Mouse (Mus musculus) kidney, postnatal 0 days (tissue): Measurements from ENCODE around the gene Nqo2. TPM values are rescaled to one million over a fixed set of nuclear protein-coding genes. Genes with fewer than 3 reads are reported as not detected.
A peak's percentile ranks its signal among the peaks of the same experiment; 100 is the strongest.

Source experiments
- ATAC-seq: fragments of 200-750 bp; cut with Nextera tagmentation; replicated peaks from 2 replicates; pipeline ENCODE4 v1.8.0; 2017; ENCODE audit warnings: low read depth, moderate number of reproducible peaks, moderate TSS enrichment, moderate library complexity; ENCODE audit not compliant: low FRiP score
- DNase-seq: peaks from one replicate; pipeline ENCODE4 v3.0.0-alpha.2; 2016; ENCODE audit warnings: low spot score
- H3K27ac ChIP-seq: fragments of 300-500 bp; sonication (generic); 2 replicates; pipeline ENCODE4 v1.5.1; 2014; ENCODE audit warnings: mild to moderate bottlenecking
- H3K27me3 ChIP-seq: fragments of 300-500 bp; sonication (generic); 2 replicates; pipeline ENCODE4 v1.6.1; 2014; ENCODE audit warnings: low read length, mixed read lengths; ENCODE audit not compliant: insufficient read depth
- H3K36me3 ChIP-seq: fragments of 300-500 bp; sonication (generic); 2 replicates; pipeline ENCODE4 v1.6.1; 2014; ENCODE audit warnings: low read length, mixed read lengths; ENCODE audit not compliant: insufficient read depth
- H3K4me1 ChIP-seq: fragments of 300-500 bp; sonication (generic); replicated peaks from 2 replicates; pipeline ENCODE4 v1.6.1; 2014; ENCODE audit warnings: antibody characterized with exemption, low read length, mixed read lengths; ENCODE audit not compliant: insufficient read depth
- H3K4me2 ChIP-seq: fragments of 300-500 bp; sonication (generic); 2 replicates; pipeline ENCODE4 v1.6.1; 2014; ENCODE audit warnings: mild to moderate bottlenecking, low read length, moderate library complexity, mixed read lengths
- H3K4me3 ChIP-seq: fragments of 300-500 bp; sonication (generic); replicated peaks from 2 replicates; pipeline ENCODE4 v1.5.1; 2014; ENCODE audit warnings: low read depth, low read length
- H3K9ac ChIP-seq: fragments of 300-500 bp; sonication (generic); 2 replicates; pipeline ENCODE4 v1.6.1; 2014; ENCODE audit warnings: low read depth, low read length
- H3K9me3 ChIP-seq: fragments of 300-500 bp; sonication (generic); replicated peaks from 2 replicates; pipeline ENCODE4 v1.6.1; 2016; ENCODE audit warnings: low read length, inconsistent platforms, mixed read lengths
- CTCF ChIP-seq: IDR thresholded peaks from 2 replicates; pipeline ENCODE4 v1.5.1; 2016; ENCODE audit warnings: antibody characterized with exemption, low read depth, mild to moderate bottlenecking, moderate library complexity
- WGBS: fragments of 180-500 bp; shearing (Covaris S2); extraction: QIAGEN DNeasy Blood & Tissue Kit; methylation state at CpG from one replicate; pipeline ENCODE4 v1.1.7; 2014; 5-methylcytosine and 5-hydroxymethylcytosine counted together
- polyA plus RNA-seq: library from polyadenylated mRNA; unstranded; fragments of >200 nt; fragmentation: Nextera tagmentation; extraction: Ambion mirVana; gene quantifications from 2 replicates; pipeline ENCODE4 v1.2.1, GENCODE M21; 2015

Gene Nqo2
- polyA plus RNA-seq, 1 experiment from 2014 or later, result 22.5 TPM

GRCm38 (mm10) chr13:34016927-34017569 is 52.6 kb downstream of the Nqo2 start:
- no peak overlapping the region for H3K27ac ChIP-seq
- H3K4me1 ChIP-seq, result no peaks in the 10 kb centered on the region
- WGBS, result 91% methylated on average over 9 of the region's 9 CpGs
- H3K9me3 ChIP-seq, result no peaks in the 10 kb centered on the region
- H3K9ac ChIP-seq, result no peak overlapping the region
- H3K36me3 ChIP-seq, result peaks cover 59% of the 10 kb centered on the region
- H3K4me3 ChIP-seq, result no peak overlapping the region
- no peak overlapping the region for H3K4me2 ChIP-seq
- no peak for ATAC-seq
- DNase-seq, result no peak
- no peaks in the 10 kb centered on the region for H3K27me3 ChIP-seq
- TF ChIP-seq CTCF, result no peak

GRCm38 (mm10) chr13:34018521-34018920 is 54.0 kb downstream of the Nqo2 start:
- no peaks in the 10 kb centered on the region for H3K9me3 ChIP-seq
- no peak overlapping the region for H3K9ac ChIP-seq
- no peak for DNase-seq
- peaks cover 52% of the 10 kb centered on the region for H3K36me3 ChIP-seq
- H3K4me1 ChIP-seq, result no peaks in the 10 kb centered on the region
- no peak overlapping the region for H3K4me2 ChIP-seq
- ATAC-seq, result no peak
- no peak overlapping the region for H3K4me3 ChIP-seq
- TF ChIP-seq CTCF, result no peak
- no peaks in the 10 kb centered on the region for H3K27me3 ChIP-seq
- 91% methylated on average over 1 of the region's 1 CpGs for WGBS
- no peak overlapping the region for H3K27ac ChIP-seq

- Histone ChIP-seq H3K27ac (no peak overlapping the region), H3K4me1 (no peaks in the 10 kb centered on the region), H3K4me2 (no peak overlapping the region), H3K27me3 (no peaks in the 10 kb centered on the region), H3K9ac (no peak overlapping the region), H3K4me3 (no peak overlapping the region), H3K36me3 (peaks cover 30% of the 10 kb centered on the region), H3K9me3 (no peaks in the 10 kb centered on the region)
- no peak for TF ChIP-seq CTCF
- 84% methylated on average over 2 of the region's 2 CpGs for whole genome bisulfite sequencing
- DNase-seq (no peak), ATAC-seq (no peak)
Measured at GRCm38 (mm10) chr13:34021998-34022397, 57.5 kb downstream of the Nqo2 start.

- ATAC-seq, result no peak
- Histone ChIP-seq H3K27me3 (no peaks in the 10 kb centered on the region), H3K9ac (no peak overlapping the region), H3K27ac (no peak overlapping the region), H3K4me2 (no peak overlapping the region), H3K9me3 (no peaks in the 10 kb centered on the region), H3K4me3 (no peak overlapping the region), H3K4me1 (no peaks in the 10 kb centered on the region), H3K36me3 (peaks cover 41% of the 10 kb centered on the region; the same call in 1 of the 2 replicates)
- no peak for TF ChIP-seq CTCF
- no peak for DNase-seq
- 77% methylated on average over 2 of the region's 2 CpGs for WGBS
Measured at GRCm38 (mm10) chr13:34032041-34032440, 67.6 kb downstream of the Nqo2 start.

GRCm38 (mm10) chr13:34035424-34035823 is 70.9 kb downstream of the Nqo2 start:
- Histone ChIP-seq H3K27me3 (no peaks in the 10 kb centered on the region), H3K27ac (no peak overlapping the region), H3K36me3 (peaks cover 24% of the 10 kb centered on the region; the same call in 1 of the 2 replicates), H3K9me3 (no peaks in the 10 kb centered on the region), H3K4me2 (no peak overlapping the region), H3K4me1 (no peaks in the 10 kb centered on the region), H3K4me3 (no peak overlapping the region), H3K9ac (no peak overlapping the region)
- DNase-seq (no peak), ATAC-seq (no peak)
- WGBS, result 73% methylated on average over 3 of the region's 3 CpGs
- no peak for TF ChIP-seq CTCF

- Histone ChIP-seq H3K9me3 (no peaks in the 10 kb centered on the region), H3K27me3 (no peaks in the 10 kb centered on the region), H3K36me3 (peaks cover 19% of the 10 kb centered on the region; the same call in 1 of the 2 replicates), H3K4me3 (no peak overlapping the region), H3K4me2 (no peak overlapping the region), H3K9ac (0 out of 2 replicates have a peak overlapping the region, but pooled peaks have one; percentile 92), H3K27ac (peak overlapping the region; percentile 90), H3K4me1 (no peaks in the 10 kb centered on the region)
- ATAC-seq (no peak), DNase-seq (no peak)
- no peak for TF ChIP-seq CTCF
- 83% methylated on average over 5 of the region's 5 CpGs for WGBS
Measured at GRCm38 (mm10) chr13:34036726-34037125, 72.2 kb downstream of the Nqo2 start.
